Mouse (Mus musculus) heart, adult 2 months (tissue): Measurements from ENCODE around the gene Tnpo1.

ENCODE experiments used
- CTCF ChIP-seq: fragments of 200-600 bp; IDR thresholded peaks from 2 replicates; pipeline ENCODE4 v1.8.1; 2022; ENCODE audit warnings: antibody characterized with exemption, mild to moderate bottlenecking, moderate library complexity
- EP300 ChIP-seq: fragments of 200-500 bp; IDR thresholded peaks from 2 replicates; pipeline ENCODE4 v1.6.1; 2011; ENCODE audit warnings: low read depth, low read length, control low read depth; ENCODE audit not compliant: insufficient read depth
- POLR2A ChIP-seq: fragments of 200-500 bp; IDR thresholded peaks from 2 replicates; pipeline ENCODE4 v1.6.1; 2011; ENCODE audit warnings: mild to moderate bottlenecking, low read depth, low read length, control low read depth; ENCODE audit not compliant: insufficient read depth

GRCm38 (mm10) chr13:98919695-98920094, 6.5 kb downstream of the Tnpo1 start:
- TF ChIP-seq CTCF (no peak), POLR2A (no peak), EP300 (no peak)
